Mouse (Mus musculus) megakaryocyte-erythroid progenitor cell, adult 5-6 weeks (primary cell): ENCODE results near the gene Sox1. TPM values are rescaled to one million over a fixed set of nuclear protein-coding genes. Genes with fewer than 3 reads are reported as not detected.

Experiments used
- total RNA-seq, 2 experiments: library from RNA; stranded (forward) in 1 of 2; stranded (reverse) in 1 of 2; fragments of 200-1000, 215-1000 nt in 1 of 2; fragments of >200 nt in 1 of 2; fragmentation: Nextera tagmentation in 1 of 2; gene quantifications; 2 replicates each; pipeline ENCODE4 v1.2.3; 2014 to 2017

Sox1 gene
- total RNA-seq, 2 experiments from 2014 or later: not detected

Other genes with a start within 250 kb of the Sox1 start
- gene A230072I06Rik, start 116.5 kb upstream of the Sox1 start, total RNA-seq (2014; fragmentation: Nextera tagmentation): not detected in 2 replicates
- gene A230072I06Rik, start 116.5 kb upstream of the Sox1 start, total RNA-seq (2017): not detected in 2 replicates
- gene Spaca7, start 177.7 kb downstream of the Sox1 start, total RNA-seq (2014; fragmentation: Nextera tagmentation): not detected in 2 replicates
- gene Spaca7, start 177.7 kb downstream of the Sox1 start, total RNA-seq (2017): not detected in 2 replicates